Mouse (Mus musculus) C3H10T1/2 (cell line): ENCODE results near the gene Olfr1277. TPM values are rescaled to one million over a fixed set of nuclear protein-coding genes. Genes with fewer than 3 reads are reported as not detected.

Experiments
- polyA plus RNA-seq, 2 experiments: library from polyadenylated mRNA; unstranded; fragments of >200 nt; fragmentation: generic; extraction: Trizol; gene quantifications; one replicate each; pipeline ENCODE4 v1.2.1; 2012; ENCODE audit warnings: missing spikeins in 2 of 2

Gene Olfr1277
- not detected for polyA plus RNA-seq

GRCm38 (mm10) chr2:111274006-111274405, at the start of gene Olfr1277:
Gene Olfr1277, minus strand, starts transcription at chr2:111274106.

GRCm38 (mm10) chr2:111313717-111314116, 39.8 kb upstream of the Olfr1277 start, which contains the start of gene Olfr1280:
Gene Olfr1280, plus strand, starts transcription at chr2:111314017.

GRCm38 (mm10) chr2:111300374-111300773, 26.5 kb upstream of the Olfr1277 start, which contains the start of gene Olfr1279:
Gene Olfr1279, plus strand, starts transcription at chr2:111300635.

GRCm38 (mm10) chr2:111289836-111290235, 15.9 kb upstream of the Olfr1277 start, which contains the start of gene Olfr1278:
Gene Olfr1278, plus strand, starts transcription at chr2:111290136.

GRCm38 (mm10) chr2:111254216-111254615, 19.7 kb downstream of the Olfr1277 start, which contains the start of gene Olfr1276:
Gene Olfr1276, plus strand, starts transcription at chr2:111254516.

GRCm38 (mm10) chr2:111235186-111235585, 38.7 kb downstream of the Olfr1277 start, which contains the start of gene Olfr1275:
Gene Olfr1275, minus strand, starts transcription at chr2:111235286.

GRCm38 (mm10) chr2:111229502-111229901, 44.4 kb downstream of the Olfr1277 start, which contains the start of gene 4930430A15Rik:
Gene 4930430A15Rik, minus strand, starts transcription at chr2:111229602.

Other genes starting within 250 kb of the Olfr1277 start
- not detected for gene Gm13941, start 168.1 kb downstream of the Olfr1277 start, polyA plus RNA-seq
- gene Gm15130, start 121.2 kb downstream of the Olfr1277 start, polyA plus RNA-seq: not detected
- gene 4930430A15Rik, start 44.5 kb downstream of the Olfr1277 start, polyA plus RNA-seq: not detected
- gene Olfr1275, start 38.8 kb downstream of the Olfr1277 start, polyA plus RNA-seq: not detected
- not detected for gene Olfr1276, start 19.6 kb downstream of the Olfr1277 start, polyA plus RNA-seq
- not detected for gene Olfr1278, start 16.0 kb upstream of the Olfr1277 start, polyA plus RNA-seq
- gene Olfr1279, start 26.5 kb upstream of the Olfr1277 start, polyA plus RNA-seq: not detected
- gene Olfr1280, start 39.9 kb upstream of the Olfr1277 start, polyA plus RNA-seq: not detected
- gene Olfr1281, start 52.4 kb upstream of the Olfr1277 start, polyA plus RNA-seq: not detected
- gene Olfr1282, start 62.0 kb upstream of the Olfr1277 start, polyA plus RNA-seq: not detected
- not detected for gene Olfr1283, start 92.7 kb upstream of the Olfr1277 start, polyA plus RNA-seq
- gene Olfr1284, start 101.4 kb upstream of the Olfr1277 start, polyA plus RNA-seq: not detected
- gene Olfr1286, start 149.0 kb upstream of the Olfr1277 start, polyA plus RNA-seq: not detected
- not detected for gene Olfr1287, start 175.0 kb upstream of the Olfr1277 start, polyA plus RNA-seq
- gene Olfr1288, start 200.0 kb upstream of the Olfr1277 start, polyA plus RNA-seq: not detected
- not detected for gene Olfr1289, start 206.7 kb upstream of the Olfr1277 start, polyA plus RNA-seq
- gene Olfr1290, start 219.7 kb upstream of the Olfr1277 start, polyA plus RNA-seq: not detected
- gene Olfr1291-ps1, start 223.1 kb upstream of the Olfr1277 start, polyA plus RNA-seq: not detected